Comparison of ENCODE assay signal across 17 mouse cellular contexts in the genomic region with DNA sequence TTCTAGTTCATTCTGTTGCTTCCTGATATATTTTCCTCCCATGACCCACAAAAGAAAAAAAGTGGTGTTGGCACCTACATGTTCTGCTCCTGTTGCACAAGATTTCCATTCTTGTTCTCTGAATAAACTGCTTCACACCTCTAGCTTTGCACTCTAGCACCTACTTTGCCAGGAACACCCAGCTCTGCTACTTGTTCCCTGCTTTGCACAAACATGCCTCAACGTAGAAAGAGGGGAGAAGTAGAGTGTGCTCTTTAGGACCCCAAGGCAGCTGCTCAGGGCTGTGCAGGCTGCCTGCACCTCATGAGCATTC. TPM values are rescaled to one million over a fixed set of nuclear protein-coding genes. Genes with fewer than 3 reads are reported as not detected.
DNase-seq lines count a peak whose midpoint lies in the region; ATAC-seq lines count a peak whose summit lies in the region.
"Had no signal": no experiment of that assay in that cellular context is flagged by ENCODE, and none has a peak within 500 bp of the region (broad histone marks: within the 10 kb centered on the region; RNA-seq: fewer than 3 reads in every experiment).

No protein-coding gene starts in this region.

- no peak overlapping the region for H3K9ac ChIP-seq in liver, embryonic 15.5 days
- no peak overlapping the region for H3K9ac ChIP-seq in hindbrain, embryonic 16.5 days (ENCODE audit: low read depth, low read length)
- H3K9ac ChIP-seq: hindbrain, embryonic 12.5 days; intestine, embryonic 15.5 days; lung, embryonic 14.5 days; neural tube, embryonic 12.5 days had no signal

- no peak for ATAC-seq in liver, embryonic 15.5 days (ENCODE audit: insufficient read depth)
- no peak; the same call in 1 of the 2 replicates for ATAC-seq in granulocyte monocyte progenitor cell, adult 5-6 weeks (replicated peaks; ENCODE audit: poor library complexity, severe bottlenecking)
- ATAC-seq in hindbrain, embryonic 16.5 days = no peak
- ATAC-seq: forebrain, embryonic 14.5 days; intestine, embryonic 15.5 days had no signal

- no peak overlapping the region for H3K4me2 ChIP-seq in liver, embryonic 15.5 days
- no peak overlapping the region for H3K4me2 ChIP-seq in hindbrain, embryonic 16.5 days (ENCODE audit: low read length)
- H3K4me2 ChIP-seq: hindbrain, embryonic 12.5 days; intestine, embryonic 15.5 days; lung, embryonic 14.5 days; neural tube, embryonic 12.5 days had no signal

- WGBS in liver, embryonic 15.5 days (ENCODE audit: insufficient replicate concordance) = 56% methylated on average over 1 of the region's 1 CpGs
- WGBS in hindbrain, embryonic 16.5 days = 95% methylated on average over 1 of the region's 1 CpGs

- H3K4me1 ChIP-seq in liver, embryonic 15.5 days (replicated peaks) = peaks cover 51% of the 10 kb centered on the region
- H3K4me1 ChIP-seq in hindbrain, embryonic 16.5 days (ENCODE audit: control insufficient read depth, insufficient read depth, low read depth, low read length) = no peaks in the 10 kb centered on the region

- peak; percentile 38 to 39 for DNase-seq in left cerebral cortex, adult 18-20 months (ENCODE audit: low spot score in 2 of 2)
- no peak for DNase-seq in left cerebral cortex, adult 11 months (ENCODE audit: low spot score)
- peak; percentile 11 to 56 for DNase-seq in right cerebral cortex, postnatal 36 days (ENCODE audit: low spot score in 2 of 2)
- no peak for DNase-seq in right cerebral cortex, postnatal 25 days
- DNase-seq: cerebellum, postnatal 36 days; gastrocnemius, postnatal 14 days; kidney, postnatal 4 days; left cerebral cortex, postnatal 4 days; lung, embryonic 14.5 days; thymus, adult 2 months had no signal

- H3K9me3 ChIP-seq in liver, embryonic 15.5 days (replicated peaks) = no peaks in the 10 kb centered on the region
- no peaks in the 10 kb centered on the region for H3K9me3 ChIP-seq in hindbrain, embryonic 16.5 days (ENCODE audit: control insufficient read depth, low read length)
- H3K9me3 ChIP-seq: hindbrain, embryonic 12.5 days; intestine, embryonic 15.5 days; neural tube, embryonic 12.5 days had no signal

- no peak overlapping the region for H3K4me3 ChIP-seq in liver, embryonic 15.5 days (replicated peaks)
- no peak overlapping the region for H3K4me3 ChIP-seq in hindbrain, embryonic 16.5 days (ENCODE audit: low read length)
- H3K4me3 ChIP-seq: hindbrain, embryonic 12.5 days; intestine, embryonic 15.5 days; neural tube, embryonic 12.5 days had no signal

- H3K36me3 ChIP-seq in liver, embryonic 15.5 days (replicated peaks) = 0 out of 2 replicates have a peak, but pooled peaks cover 5% of the 10 kb centered on the region
- no peaks in the 10 kb centered on the region for H3K36me3 ChIP-seq in hindbrain, embryonic 16.5 days (ENCODE audit: control insufficient read depth, insufficient read depth, low read length)
- H3K36me3 ChIP-seq: hindbrain, embryonic 12.5 days; intestine, embryonic 15.5 days; neural tube, embryonic 12.5 days had no signal

- no peaks in the 10 kb centered on the region for H3K27me3 ChIP-seq in liver, embryonic 15.5 days
- H3K27me3 ChIP-seq in hindbrain, embryonic 16.5 days (replicated peaks; ENCODE audit: control insufficient read depth, insufficient read depth, low read length) = no peaks in the 10 kb centered on the region; the same call in 1 of the 2 replicates
- H3K27me3 ChIP-seq: hindbrain, embryonic 12.5 days; intestine, embryonic 15.5 days; neural tube, embryonic 12.5 days had no signal

- peak overlapping the region; percentile 69 for H3K27ac ChIP-seq in liver, embryonic 15.5 days (replicated peaks)
- H3K27ac ChIP-seq in hindbrain, embryonic 16.5 days (ENCODE audit: low read depth, low read length) = no peak overlapping the region
- H3K27ac ChIP-seq: hindbrain, embryonic 12.5 days; intestine, embryonic 15.5 days; neural tube, embryonic 12.5 days had no signal

RNA-seq across cellular contexts. Expression of a gene that starts 32.9 kb away (rescaled TPM):
- 10 to 100 TPM; 30.1 to 30.8 TPM for total RNA-seq in left cerebral cortex, adult 18-20 months (2021)
- 105 and 116 TPM in 2 replicates for polyA plus RNA-seq in liver, embryonic 15.5 days (2015; fragmentation: Nextera tagmentation; extraction: Ambion mirVana)
- total RNA-seq in granulocyte monocyte progenitor cell, adult 5-6 weeks (2014; fragmentation: Nextera tagmentation) = 28.6 and 28.8 TPM in 2 replicates
- total RNA-seq in granulocyte monocyte progenitor cell, adult 5-6 weeks (2017) = 8.7 and 9.6 TPM in 2 replicates
- 47.3 and 49.9 TPM in 2 replicates for polyA plus RNA-seq in hindbrain, embryonic 16.5 days (2015; fragmentation: Nextera tagmentation; extraction: Ambion mirVana)

Comparison
In these comparisons a context has a peak if more than half of its experiments do, and no peak if none do; other contexts are left out.
1. DNase-seq: peak in left cerebral cortex, adult 18-20 months (2 of 2) and right cerebral cortex, postnatal 36 days (2 of 2); none in left cerebral cortex, adult 11 months (single experiment) and right cerebral cortex, postnatal 25 days (single experiment).